Mouse (Mus musculus) left cerebral cortex, postnatal 14 days (tissue): Measurements from ENCODE around the gene Hist1h2ao. TPM values are rescaled to one million over a fixed set of nuclear protein-coding genes. Genes with fewer than 3 reads are reported as not detected.

Experiments used
- microRNA-seq, 2 experiments: library from miRNA; unstranded; fragments of <30 nt; microRNA quantifications; one replicate each; pipeline ENCODE4 v1.2.0; 2022
- total RNA-seq, 2 experiments: library from RNA; stranded (reverse); gene quantifications; 2 replicates each; pipeline ENCODE4 v1.2.3; 2021

Gene Hist1h2ao
- total RNA-seq, 2 experiments from 2014 or later = not detected

Small RNA genes lying within 50 kb of the gene (microRNA-seq; reads per million reads assigned to microRNA genes)
- gene Gm19658 (0 reads per million in 2 experiments), gene Gm44346 (0 reads per million in 2 experiments), gene Gm44466 (0 reads per million in 2 experiments)

Other genes starting within 250 kb of the Hist1h2ao start
- not detected for gene Olfr1364, start 228.7 kb upstream of the Hist1h2ao start, total RNA-seq
- gene Olfr1362, start 196.4 kb upstream of the Hist1h2ao start, total RNA-seq = not detected
- not detected for gene Olfr11, start 167.9 kb upstream of the Hist1h2ao start, total RNA-seq
- not detected for gene Olfr1361, start 147.1 kb upstream of the Hist1h2ao start, total RNA-seq
- gene Olfr1360, start 133.1 kb upstream of the Hist1h2ao start, total RNA-seq = not detected
- gene Olfr1359, start 112.4 kb upstream of the Hist1h2ao start, total RNA-seq = not detected
- 10 to 100 TPM; 37.3 to 37.9 TPM for gene Hist1h2bl, start 94.3 kb upstream of the Hist1h2ao start, total RNA-seq
- 10 to 100 TPM; 17.2 to 25.6 TPM for gene Hist1h2ai, start 94.0 kb upstream of the Hist1h2ao start, total RNA-seq
- gene Hist1h3h, start 92.8 kb upstream of the Hist1h2ao start, total RNA-seq = 10 to 100 TPM; 46.6 to 56.8 TPM
- gene Hist1h2bm, start 88.4 kb upstream of the Hist1h2ao start, total RNA-seq = 1 to 10 TPM; 4.9 to 7.8 TPM
- gene Hist1h4j, start 75.4 kb upstream of the Hist1h2ao start, total RNA-seq = 10 to 100 TPM; 15.4 to 16.2 TPM
- gene Hist1h4k, start 60.0 kb upstream of the Hist1h2ao start, total RNA-seq = 100 to 1,000 TPM; 311 to 320 TPM
- 10 to 100 TPM; 13.2 to 15.7 TPM for gene Hist1h2ak, start 56.6 kb upstream of the Hist1h2ao start, total RNA-seq
- 10 to 100 TPM in 1 of 2 experiments, 1 to 10 TPM in 1; 9.6 to 16.1 TPM for gene Hist1h2bn, start 56.3 kb upstream of the Hist1h2ao start, total RNA-seq
- 10 to 100 TPM in 1 of 2 experiments, 1 to 10 TPM in 1; 7.6 to 10.5 TPM for gene Hist1h1b, start 29.8 kb upstream of the Hist1h2ao start, total RNA-seq
- 10 to 100 TPM; 51.4 to 75.0 TPM for gene Hist1h3i, start 27.1 kb upstream of the Hist1h2ao start, total RNA-seq
- gene Hist1h2an, start 23.2 kb upstream of the Hist1h2ao start, total RNA-seq = 1 to 10 TPM; 2.5 to 6.9 TPM
- gene Hist1h2bp, start 23.0 kb upstream of the Hist1h2ao start, total RNA-seq = 10 to 100 TPM in 1 of 2 experiments, 1 to 10 TPM in 1; 6.7 to 11.2 TPM
- 10 to 100 TPM; 43.6 to 56.5 TPM for gene Hist1h2bq, start 268 bp upstream of the Hist1h2ao start, total RNA-seq
- gene Hist1h4m, start 1.3 kb downstream of the Hist1h2ao start, total RNA-seq = 100 to 1,000 TPM; 213 to 226 TPM
- gene Hist1h4n, start 21.7 kb downstream of the Hist1h2ao start, total RNA-seq = 10 to 100 TPM; 20.9 to 25.8 TPM
- gene Hist1h2ap, start 23.0 kb downstream of the Hist1h2ao start, total RNA-seq = 10 to 100 TPM; 46.9 to 49.5 TPM
- gene Hist1h2br, start 23.3 kb downstream of the Hist1h2ao start, total RNA-seq = 10 to 100 TPM; 44.5 to 56.8 TPM
- gene Zfp184, start 134.6 kb downstream of the Hist1h2ao start, total RNA-seq = 1 to 10 TPM; 2.8 to 4.0 TPM
- under 1 TPM in 1 of 2 experiments, not detected in 1; 0.23 TPM for gene Pom121l2, start 170.7 kb downstream of the Hist1h2ao start, total RNA-seq
- under 1 TPM in 1 of 2 experiments, not detected in 1; 0.19 TPM for gene Prss16, start 199.3 kb downstream of the Hist1h2ao start, total RNA-seq
- 10 to 100 TPM; 38.2 to 41.7 TPM for gene Hist1h2ah, start 225.1 kb downstream of the Hist1h2ao start, total RNA-seq
- 10 to 100 TPM; 21.5 to 26.9 TPM for gene Hist1h2bk, start 225.4 kb downstream of the Hist1h2ao start, total RNA-seq
- gene Hist1h4i, start 230.9 kb downstream of the Hist1h2ao start, total RNA-seq = 10 to 100 TPM; 50.0 to 57.5 TPM
- gene Hist1h2ag, start 232.5 kb downstream of the Hist1h2ao start, total RNA-seq = 10 to 100 TPM; 17.8 to 20.2 TPM
- 10 to 100 TPM; 15.5 to 16.7 TPM for gene Hist1h2bj, start 232.7 kb downstream of the Hist1h2ao start, total RNA-seq